Mouse (Mus musculus) bone marrow macrophage, adult 2 months (primary cell): ENCODE results near the gene 1600012H06Rik.

Experiments used
- CTCF ChIP-seq: IDR thresholded peaks from 2 replicates; pipeline ENCODE4 v1.5.1; 2012; ENCODE audit warnings: low read depth, mild to moderate bottlenecking, low read length, moderate library complexity
- POLR2A ChIP-seq: IDR thresholded peaks from 2 replicates; pipeline ENCODE4 v1.6.1; 2012; ENCODE audit warnings: mild to moderate bottlenecking, low read depth, low read length, borderline replicate concordance

DNA sequence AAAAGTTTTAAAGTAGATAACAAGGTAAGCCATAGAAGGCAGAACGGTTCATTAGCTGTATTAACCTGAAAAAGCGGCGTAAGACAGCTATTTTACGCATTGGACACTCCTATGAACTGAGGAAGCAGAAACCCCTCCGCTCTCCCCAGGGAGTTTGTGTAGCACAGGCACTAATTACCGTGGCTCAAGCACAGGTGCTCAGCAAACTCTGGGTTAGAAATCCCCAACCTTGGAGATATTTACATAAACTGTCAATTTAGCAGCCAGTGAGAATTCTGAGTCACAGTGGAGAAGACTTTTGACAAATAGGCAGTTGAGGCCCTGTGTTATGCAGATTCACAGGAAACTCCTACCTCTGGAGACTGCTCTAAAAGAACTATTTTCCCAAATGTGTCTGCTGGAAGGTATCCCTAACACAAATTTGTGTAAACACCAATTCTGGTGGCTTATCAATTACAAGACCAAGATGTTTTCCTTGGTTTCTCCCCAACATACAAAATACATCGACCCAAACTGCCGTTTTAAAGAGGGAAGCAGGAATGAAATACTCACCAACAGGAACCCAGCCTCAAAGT is 15.3 kb upstream of the 1600012H06Rik start:
- TF ChIP-seq CTCF: no peak
- no peak for TF ChIP-seq POLR2A
